7 mouse cellular contexts compared by ENCODE assay signal in the genomic region with DNA sequence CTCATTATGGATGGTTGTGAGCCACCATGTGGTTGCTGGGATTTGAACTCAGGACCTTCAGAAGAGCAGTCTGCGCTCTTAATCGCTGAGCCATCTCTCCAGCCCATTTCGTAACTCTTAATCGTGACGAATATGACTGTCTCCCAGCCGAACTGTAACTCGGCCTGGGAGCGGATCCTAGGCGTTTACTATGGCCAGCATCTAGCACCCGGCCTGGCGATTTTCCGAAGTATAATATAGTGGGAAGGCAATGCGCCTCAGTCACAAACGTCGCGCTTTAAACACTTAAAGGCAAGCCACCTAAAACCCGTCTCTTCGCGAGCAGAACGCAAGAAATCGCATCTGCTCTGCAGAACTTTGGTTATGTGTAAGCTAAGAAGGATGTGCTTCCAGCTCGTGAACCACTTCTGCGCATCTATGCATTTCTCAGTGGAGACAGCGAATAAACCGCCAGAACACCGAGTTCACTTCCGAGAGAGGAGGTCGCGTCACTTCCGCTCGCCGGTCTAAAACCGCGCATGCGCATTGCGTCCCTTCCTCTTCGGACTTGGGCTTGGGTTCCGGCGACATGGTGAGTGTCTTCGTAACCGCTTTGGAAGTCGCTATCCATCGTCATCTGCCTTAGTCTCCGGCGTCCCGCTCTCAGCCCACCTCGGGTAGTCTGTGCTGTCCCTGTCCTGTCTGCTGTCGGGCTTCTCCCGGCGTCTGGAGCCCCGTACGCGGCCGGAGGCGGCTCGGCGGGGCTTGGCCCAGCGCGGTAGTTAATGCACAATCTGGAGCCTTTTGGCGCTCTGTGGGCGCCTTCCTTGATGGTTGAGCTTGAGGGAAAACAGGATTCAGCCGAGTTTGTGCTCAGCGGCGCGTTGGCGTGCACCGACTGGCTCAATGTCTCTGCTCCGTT. TPM values are rescaled to one million over a fixed set of nuclear protein-coding genes. Genes with fewer than 3 reads are reported as not detected.
A peak's percentile ranks its signal among the peaks of the same experiment; 100 is the strongest.
DNase-seq lines count a peak whose midpoint lies in the region; ATAC-seq lines count a peak whose summit lies in the region.

A gene (plus strand): TSS at position 538 of the 901 bp plus-strand sequence.

- ATAC-seq in granulocyte monocyte progenitor cell, adult 5-6 weeks (replicated peaks; ENCODE audit: poor library complexity, severe bottlenecking), result peak; percentile 91
- ATAC-seq in midbrain, embryonic 13.5 days, result peak; percentile 94

- 3% methylated on average over 68 of the region's 68 CpGs for WGBS in embryonic facial prominence, embryonic 10.5 days
- 3% methylated on average over 68 of the region's 68 CpGs for WGBS in limb, embryonic 10.5 days
- WGBS in midbrain, embryonic 13.5 days, result 3% methylated on average over 68 of the region's 68 CpGs

- DNase-seq in adrenal gland, postnatal 10 days, result peak; percentile 95
- peak; percentile 95 for DNase-seq in embryonic facial prominence, embryonic 10.5 days (ENCODE audit: low spot score)
- peak; percentile 94 for DNase-seq in kidney, adult 11 months
- peak; percentile 98 for DNase-seq in limb, embryonic 10.5 days (ENCODE audit: low spot score)
- peak; percentile 87 for DNase-seq in spleen, adult 12 weeks (ENCODE audit: low spot score)

- peak within 1 kb of the TSS; percentile 87 for H3K4me2 ChIP-seq in midbrain, embryonic 13.5 days (replicated peaks)

- H3K9ac ChIP-seq in midbrain, embryonic 13.5 days (replicated peaks), result peak within 1 kb of the TSS; percentile 89

- H3K4me3 ChIP-seq in embryonic facial prominence, embryonic 10.5 days, result peak within 1 kb of the TSS; percentile 70
- peak within 1 kb of the TSS; percentile 88 for H3K4me3 ChIP-seq in limb, embryonic 10.5 days
- peak within 1 kb of the TSS; percentile 60 for H3K4me3 ChIP-seq in midbrain, embryonic 13.5 days (replicated peaks)

- no peaks in the 10 kb centered on the region for H3K27me3 ChIP-seq in embryonic facial prominence, embryonic 10.5 days (replicated peaks; ENCODE audit: low read depth, poor library complexity, severe bottlenecking)
- no peaks in the 10 kb centered on the region for H3K27me3 ChIP-seq in limb, embryonic 10.5 days (ENCODE audit: low read depth, poor library complexity, severe bottlenecking)
- H3K27me3 ChIP-seq in midbrain, embryonic 13.5 days, result no peaks in the 10 kb centered on the region

- peaks cover 40% of the 10 kb centered on the region for H3K36me3 ChIP-seq in embryonic facial prominence, embryonic 10.5 days (replicated peaks)
- peaks cover 33% of the 10 kb centered on the region for H3K36me3 ChIP-seq in limb, embryonic 10.5 days
- peaks cover 30% of the 10 kb centered on the region for H3K36me3 ChIP-seq in midbrain, embryonic 13.5 days

- H3K4me1 ChIP-seq in embryonic facial prominence, embryonic 10.5 days, result peaks cover 13% of the 10 kb centered on the region
- H3K4me1 ChIP-seq in limb, embryonic 10.5 days, result peaks cover 12% of the 10 kb centered on the region
- peaks cover 23% of the 10 kb centered on the region for H3K4me1 ChIP-seq in midbrain, embryonic 13.5 days (replicated peaks)

- peak within 1 kb of the TSS; percentile 92 for H3K27ac ChIP-seq in embryonic facial prominence, embryonic 10.5 days (replicated peaks)
- peak within 1 kb of the TSS; percentile 95 for H3K27ac ChIP-seq in limb, embryonic 10.5 days
- H3K27ac ChIP-seq in midbrain, embryonic 13.5 days, result peak within 1 kb of the TSS; percentile 87

- no peaks in the 10 kb centered on the region for H3K9me3 ChIP-seq in embryonic facial prominence, embryonic 10.5 days
- H3K9me3 ChIP-seq in limb, embryonic 10.5 days (replicated peaks), result no peaks in the 10 kb centered on the region
- H3K9me3 ChIP-seq in midbrain, embryonic 13.5 days, result no peaks in the 10 kb centered on the region

RNA-seq across cellular contexts. Expression of the gene that starts here (rescaled TPM):
- total RNA-seq in adrenal gland, postnatal 10 days (2021), result 1,000 to 10,000 TPM; 1,158 to 1,169 TPM
- 1,442 and 1,468 TPM in 2 replicates for polyA plus RNA-seq in embryonic facial prominence, embryonic 10.5 days (2016; fragmentation: Nextera tagmentation; extraction: Ambion mirVana)
- 2,326 and 2,389 TPM in 2 replicates for total RNA-seq in granulocyte monocyte progenitor cell, adult 5-6 weeks (2014; fragmentation: Nextera tagmentation)
- 479 and 580 TPM in 2 replicates for total RNA-seq in granulocyte monocyte progenitor cell, adult 5-6 weeks (2017)
- polyA plus RNA-seq in limb, embryonic 10.5 days (2016; fragmentation: Nextera tagmentation; extraction: Ambion mirVana), result 1,350 and 1,492 TPM in 2 replicates
- polyA plus RNA-seq in midbrain, embryonic 13.5 days (2015; fragmentation: Nextera tagmentation; extraction: Ambion mirVana), result 1,218 and 1,294 TPM in 2 replicates

Comparison
In these comparisons a context has a peak if more than half of its experiments do, and no peak if none do; other contexts are left out.
1. Peak in every context shown above with its lines: DNase-seq, ATAC-seq, H3K4me3 ChIP-seq and H3K27ac ChIP-seq.